Mouse (Mus musculus): Measurements from ENCODE around the gene Lime1. TPM values are rescaled to one million over a fixed set of nuclear protein-coding genes. Genes with fewer than 3 reads are reported as not detected.

Lime1 gene
- 31.0 and 50.4 TPM in 2 replicates for total RNA-seq (2014; fragmentation: Nextera tagmentation)
- total RNA-seq (2017): 19.8 and 26.8 TPM in 2 replicates

GRCm38 (mm10) chr2:181379778-181380177, at the start of gene Lime1:
TSS of gene Lime1 (plus strand) at chr2:181380078.
- ATAC-seq (replicated peaks; ENCODE audit: low FRiP score, low TSS enrichment, poor library complexity, severe bottlenecking): no peak

GRCm38 (mm10) chr2:181332542-181332941, 47.3 kb upstream of the Lime1 start:
- no peak for ATAC-seq (replicated peaks; ENCODE audit: low FRiP score, low TSS enrichment, poor library complexity, severe bottlenecking)

- ATAC-seq (replicated peaks; ENCODE audit: low FRiP score, low TSS enrichment, poor library complexity, severe bottlenecking): peak; percentile 84
Observed at GRCm38 (mm10) chr2:181334023-181334422, 45.9 kb upstream of the Lime1 start.

GRCm38 (mm10) chr2:181340426-181340825, 39.5 kb upstream of the Lime1 start:
- no peak for ATAC-seq (replicated peaks; ENCODE audit: low FRiP score, low TSS enrichment, poor library complexity, severe bottlenecking)

- ATAC-seq (replicated peaks; ENCODE audit: low FRiP score, low TSS enrichment, poor library complexity, severe bottlenecking): no peak; the same call in 1 of the 2 replicates
Observed at GRCm38 (mm10) chr2:181342766-181343165, 37.1 kb upstream of the Lime1 start.

- no peak for ATAC-seq (replicated peaks; ENCODE audit: low FRiP score, low TSS enrichment, poor library complexity, severe bottlenecking)
Observed at GRCm38 (mm10) chr2:181356780-181357179, 23.1 kb upstream of the Lime1 start.

GRCm38 (mm10) chr2:181363946-181364345, 15.9 kb upstream of the Lime1 start:
- no peak for ATAC-seq (replicated peaks; ENCODE audit: low FRiP score, low TSS enrichment, poor library complexity, severe bottlenecking)

- no peak for ATAC-seq (replicated peaks; ENCODE audit: low FRiP score, low TSS enrichment, poor library complexity, severe bottlenecking)
Observed at GRCm38 (mm10) chr2:181364487-181364859, 15.4 kb upstream of the Lime1 start.

- peak; percentile 87 for ATAC-seq (replicated peaks; ENCODE audit: low FRiP score, low TSS enrichment, poor library complexity, severe bottlenecking)
Observed at GRCm38 (mm10) chr2:181364860-181365596, 14.8 kb upstream of the Lime1 start, which contains the start of the genes Zgpat and Arfrp1. TSS of gene Zgpat (plus strand) at chr2:181364928. TSS of gene Arfrp1 (minus strand) at chr2:181365404.

GRCm38 (mm10) chr2:181365655-181366075, 14.2 kb upstream of the Lime1 start:
- peak; percentile 46 for ATAC-seq (replicated peaks; ENCODE audit: low FRiP score, low TSS enrichment, poor library complexity, severe bottlenecking)

GRCm38 (mm10) chr2:181370001-181370400, 9.9 kb upstream of the Lime1 start:
- ATAC-seq (replicated peaks; ENCODE audit: low FRiP score, low TSS enrichment, poor library complexity, severe bottlenecking): no peak

GRCm38 (mm10) chr2:181375787-181376186, 4.1 kb upstream of the Lime1 start:
- ATAC-seq (replicated peaks; ENCODE audit: low FRiP score, low TSS enrichment, poor library complexity, severe bottlenecking): peak; percentile 71

- no peak for ATAC-seq (replicated peaks; ENCODE audit: low FRiP score, low TSS enrichment, poor library complexity, severe bottlenecking)
Observed at GRCm38 (mm10) chr2:181377230-181377629, 2.6 kb upstream of the Lime1 start.

GRCm38 (mm10) chr2:181378701-181379100, 1.2 kb upstream of the Lime1 start:
- ATAC-seq (replicated peaks; ENCODE audit: low FRiP score, low TSS enrichment, poor library complexity, severe bottlenecking): no peak

GRCm38 (mm10) chr2:181380251-181380650, 373 bp downstream of the Lime1 start:
- no peak for ATAC-seq (replicated peaks; ENCODE audit: low FRiP score, low TSS enrichment, poor library complexity, severe bottlenecking)

- ATAC-seq (replicated peaks; ENCODE audit: low FRiP score, low TSS enrichment, poor library complexity, severe bottlenecking): no peak
Observed at GRCm38 (mm10) chr2:181381107-181381506, 1.2 kb downstream of the Lime1 start.

GRCm38 (mm10) chr2:181381631-181382306, 1.9 kb downstream of the Lime1 start:
- no peak for ATAC-seq (replicated peaks; ENCODE audit: low FRiP score, low TSS enrichment, poor library complexity, severe bottlenecking)

GRCm38 (mm10) chr2:181384463-181384862, 4.6 kb downstream of the Lime1 start:
- ATAC-seq (replicated peaks; ENCODE audit: low FRiP score, low TSS enrichment, poor library complexity, severe bottlenecking): no peak

GRCm38 (mm10) chr2:181384919-181385391, 5.1 kb downstream of the Lime1 start:
- no peak for ATAC-seq (replicated peaks; ENCODE audit: low FRiP score, low TSS enrichment, poor library complexity, severe bottlenecking)

GRCm38 (mm10) chr2:181385885-181386284, 6.0 kb downstream of the Lime1 start:
- ATAC-seq (replicated peaks; ENCODE audit: low FRiP score, low TSS enrichment, poor library complexity, severe bottlenecking): no peak
